Mouse (Mus musculus) C2C12 (cell line): ENCODE results near the gene Myo5c. TPM values are rescaled to one million over a fixed set of nuclear protein-coding genes. Genes with fewer than 3 reads are reported as not detected.

Experiments
- H3K27me3 ChIP-seq: one replicate; pipeline ENCODE4 v1.6.1; 2011; ENCODE audit not compliant: control insufficient read depth, insufficient read depth, insufficient read length
- H3K36me3 ChIP-seq: one replicate; pipeline ENCODE4 v1.6.1; 2011; ENCODE audit not compliant: control insufficient read depth, insufficient read depth
- H3K4me3 ChIP-seq: one replicate; pipeline ENCODE4 v1.5.1; 2011; ENCODE audit warnings: mild to moderate bottlenecking, control low read depth; ENCODE audit not compliant: poor library complexity, insufficient read depth, severe bottlenecking
- H3K79me2 ChIP-seq: one replicate; pipeline ENCODE4 v1.6.1; 2011; ENCODE audit not compliant: control insufficient read depth, insufficient read depth
- H3K79me3 ChIP-seq: one replicate; pipeline ENCODE4 v1.6.1; 2011; ENCODE audit warnings: low read depth, control low read depth
- H3ac ChIP-seq: one replicate; pipeline ENCODE3; 2011; ENCODE audit warnings: low read depth; ENCODE audit not compliant: control insufficient read depth, insufficient read length
- CEBPB ChIP-seq: IDR thresholded peaks from one replicate; pipeline ENCODE4 v1.6.1; 2011; ENCODE audit warnings: low read depth, mild to moderate bottlenecking, control low read depth, moderate library complexity
- CTCF ChIP-seq: IDR thresholded peaks from one replicate; pipeline ENCODE4 v1.5.1; 2011; ENCODE audit not compliant: control insufficient read depth, insufficient read depth, insufficient read length
- FOSL1 ChIP-seq: IDR thresholded peaks from one replicate; pipeline ENCODE4 v1.8.0; 2011; ENCODE audit warnings: mild to moderate bottlenecking, low read length; ENCODE audit not compliant: poor library complexity, insufficient read depth, severe bottlenecking
- MAX ChIP-seq: IDR thresholded peaks from one replicate; pipeline ENCODE4 v1.6.1; 2011; ENCODE audit warnings: mild to moderate bottlenecking, control low read depth
- MYOD1 ChIP-seq: IDR thresholded peaks from one replicate; pipeline ENCODE4 v1.6.1; 2011; ENCODE audit warnings: low read depth; ENCODE audit not compliant: control insufficient read depth, insufficient read length
- MYOG ChIP-seq: IDR thresholded peaks from one replicate; pipeline ENCODE4 v1.6.1; 2011; ENCODE audit not compliant: control insufficient read depth, insufficient read length; ENCODE audit errors: extremely low read depth
- USF1 ChIP-seq: IDR thresholded peaks from one replicate; pipeline ENCODE4 v1.6.1; 2011; ENCODE audit warnings: low read depth, mild to moderate bottlenecking, control low read depth, moderate library complexity
- polyA plus RNA-seq: library from polyadenylated mRNA; unstranded; fragments of >200 nt; fragmentation: generic; extraction: Trizol; gene quantifications from one replicate; pipeline ENCODE4 v1.2.1, GENCODE M21; 2012; ENCODE audit warnings: missing spikeins

Gene Myo5c
- polyA plus RNA-seq, 1 experiment: 0.01 TPM

DNA sequence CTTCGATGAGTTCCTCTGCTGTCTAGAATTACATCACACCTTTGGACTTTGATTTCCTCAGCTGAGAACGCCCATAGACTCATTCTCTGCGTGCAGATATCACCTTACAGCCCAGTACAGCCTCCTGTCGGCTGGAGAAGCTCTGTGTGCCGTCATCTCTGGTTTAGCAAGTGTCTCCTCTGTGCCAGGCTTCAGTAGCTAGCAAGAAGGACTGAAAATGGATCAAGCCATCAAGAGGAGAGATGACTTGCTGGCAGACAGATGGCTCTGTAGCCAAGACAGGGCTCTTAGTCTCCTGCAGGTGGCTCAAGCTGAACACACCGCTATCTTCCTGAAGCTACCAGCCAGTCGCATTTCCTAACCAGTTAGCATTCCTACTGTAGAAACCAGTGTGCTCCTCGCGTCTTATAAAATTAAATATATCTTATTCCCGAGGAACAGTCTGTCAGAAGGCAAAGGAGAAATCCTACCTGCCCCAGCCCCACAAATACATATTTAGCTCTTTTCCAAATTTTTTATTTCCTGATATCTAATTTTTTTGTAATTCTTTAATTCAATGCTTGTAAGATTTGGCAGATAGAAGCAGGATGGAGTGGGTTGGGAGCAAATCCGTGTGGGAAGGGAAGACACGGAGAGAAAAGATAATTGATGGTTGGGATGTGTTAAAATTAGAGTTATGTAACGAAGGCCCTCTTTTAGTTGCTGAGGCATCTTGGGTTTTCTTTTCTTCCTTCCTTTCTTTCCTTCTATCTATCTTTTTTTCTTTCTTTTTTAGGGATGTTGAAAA lies 90.5 kb downstream of the Myo5c start:
- TF ChIP-seq USF1: no peak
- TF ChIP-seq MYOD1: no peak
- TF ChIP-seq MYOG: no peak
- TF ChIP-seq MAX: no peak
- no peak for TF ChIP-seq CEBPB
- TF ChIP-seq FOSL1: no peak
- TF ChIP-seq CTCF: no peak
- H3K27me3 ChIP-seq: no peaks in the 10 kb centered on the region
- H3K4me3 ChIP-seq: no peak overlapping the region
- H3K79me2 ChIP-seq: no peaks in the 10 kb centered on the region
- H3K36me3 ChIP-seq: no peaks in the 10 kb centered on the region
- no peak overlapping the region for H3ac ChIP-seq
- H3K79me3 ChIP-seq: no peaks in the 10 kb centered on the region

DNA sequence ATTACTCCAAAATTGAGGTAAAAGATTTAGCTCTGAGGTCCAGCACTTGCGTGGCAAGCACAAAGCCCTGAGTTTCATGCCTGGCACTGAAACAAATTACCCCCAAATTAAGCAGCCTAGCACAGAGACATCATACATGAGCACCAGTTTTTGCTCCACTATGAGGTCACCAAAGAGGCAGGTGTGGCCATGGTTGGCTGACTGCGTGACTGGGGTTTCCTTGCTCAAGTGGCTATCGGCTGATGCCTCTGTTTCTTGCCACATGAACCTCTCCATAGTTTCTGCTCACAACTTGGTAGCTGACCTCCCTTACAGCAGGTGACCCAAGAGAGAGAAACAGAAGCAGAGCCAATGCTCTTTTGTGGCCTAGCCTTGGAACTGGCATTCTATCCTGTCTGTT lies 96.2 kb downstream of the Myo5c start:
- no peaks in the 10 kb centered on the region for H3K27me3 ChIP-seq
- no peak for TF ChIP-seq MYOD1
- TF ChIP-seq USF1: no peak
- TF ChIP-seq MYOG: no peak
- TF ChIP-seq FOSL1: no peak
- TF ChIP-seq CEBPB: no peak
- TF ChIP-seq MAX: no peak
- no peak for TF ChIP-seq CTCF
- no peaks in the 10 kb centered on the region for H3K79me2 ChIP-seq
- H3ac ChIP-seq: no peak overlapping the region
- H3K79me3 ChIP-seq: no peaks in the 10 kb centered on the region
- no peaks in the 10 kb centered on the region for H3K36me3 ChIP-seq
- no peak overlapping the region for H3K4me3 ChIP-seq

DNA sequence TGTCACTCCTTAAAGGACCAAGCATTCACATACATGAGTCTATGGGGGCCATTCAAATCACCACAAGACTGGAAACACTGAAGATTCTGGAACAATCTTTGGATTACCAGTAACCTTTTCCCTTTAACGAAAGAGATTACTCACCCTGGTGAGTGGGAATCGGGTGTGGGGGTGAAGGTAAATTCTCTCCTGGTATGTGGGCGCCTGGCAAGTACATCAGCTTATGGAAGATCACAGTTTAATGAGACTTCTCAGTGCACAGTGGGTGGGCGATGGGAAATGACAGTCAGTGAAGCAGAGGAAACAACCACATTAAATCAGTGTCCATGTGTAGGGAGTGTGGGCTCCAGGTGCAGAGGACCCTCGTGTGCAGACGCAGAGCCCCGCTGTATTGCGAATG lies 99.0 kb downstream of the Myo5c start:
- Histone ChIP-seq H3ac (no peak overlapping the region), H3K27me3 (no peaks in the 10 kb centered on the region), H3K36me3 (no peaks in the 10 kb centered on the region), H3K79me3 (no peaks in the 10 kb centered on the region), H3K79me2 (no peaks in the 10 kb centered on the region), H3K4me3 (no peak overlapping the region)
- no peak for TF ChIP-seq MYOG
- no peak for TF ChIP-seq USF1
- no peak for TF ChIP-seq MYOD1
- TF ChIP-seq FOSL1: no peak
- TF ChIP-seq CTCF: no peak
- TF ChIP-seq MAX: no peak
- no peak for TF ChIP-seq CEBPB

DNA sequence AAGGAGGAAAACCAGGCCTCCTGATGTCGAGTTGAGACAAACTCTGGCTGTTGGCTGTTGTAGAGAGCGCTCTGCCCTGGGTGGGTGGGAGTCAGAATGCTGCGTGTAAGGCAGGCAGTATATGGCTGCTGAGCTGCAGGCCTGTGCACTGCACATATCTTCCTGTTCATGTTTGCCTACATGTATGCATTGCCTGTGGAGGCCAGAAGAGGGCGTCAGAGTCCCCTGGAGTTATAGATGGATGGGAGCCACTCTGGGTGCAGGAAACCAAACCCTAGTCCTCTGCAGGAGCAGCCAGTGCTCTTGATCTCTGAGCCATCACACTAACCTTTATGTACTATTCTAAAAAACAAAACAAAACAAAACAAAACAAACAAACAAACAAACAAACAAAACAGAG lies 102.6 kb downstream of the Myo5c start:
- Histone ChIP-seq H3ac (no peak overlapping the region), H3K79me2 (no peaks in the 10 kb centered on the region), H3K27me3 (no peaks in the 10 kb centered on the region), H3K4me3 (no peak overlapping the region), H3K79me3 (no peaks in the 10 kb centered on the region), H3K36me3 (no peaks in the 10 kb centered on the region)
- TF ChIP-seq CEBPB (no peak), FOSL1 (no peak), MAX (no peak), MYOD1 (no peak), MYOG (no peak), USF1 (no peak)

DNA sequence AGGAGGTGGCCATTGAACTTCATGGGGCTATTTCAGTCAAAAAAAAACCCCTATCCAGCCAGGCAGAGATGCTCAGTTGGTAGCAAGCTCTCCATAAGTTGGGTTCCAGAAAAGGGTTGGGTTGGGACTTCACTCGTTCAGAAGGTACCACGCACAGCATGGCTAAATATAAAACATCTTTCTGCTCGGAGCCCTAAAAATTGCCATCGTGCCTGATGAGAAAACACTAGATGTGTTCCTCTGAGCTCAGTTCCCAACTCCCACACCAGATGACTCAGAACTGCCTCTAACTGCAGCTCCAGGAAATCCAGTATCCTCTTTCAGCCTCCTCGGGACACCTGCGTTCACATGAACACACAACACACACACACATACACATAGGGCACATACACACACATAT lies 106.2 kb downstream of the Myo5c start:
- H3ac ChIP-seq: no peak overlapping the region
- no peaks in the 10 kb centered on the region for H3K79me2 ChIP-seq
- H3K27me3 ChIP-seq: no peaks in the 10 kb centered on the region
- TF ChIP-seq MAX (no peak), FOSL1 (no peak), CTCF (no peak), MYOG (no peak), CEBPB (no peak), USF1 (no peak), MYOD1 (no peak)
- no peaks in the 10 kb centered on the region for H3K79me3 ChIP-seq
- no peak overlapping the region for H3K4me3 ChIP-seq
- H3K36me3 ChIP-seq: no peaks in the 10 kb centered on the region

DNA sequence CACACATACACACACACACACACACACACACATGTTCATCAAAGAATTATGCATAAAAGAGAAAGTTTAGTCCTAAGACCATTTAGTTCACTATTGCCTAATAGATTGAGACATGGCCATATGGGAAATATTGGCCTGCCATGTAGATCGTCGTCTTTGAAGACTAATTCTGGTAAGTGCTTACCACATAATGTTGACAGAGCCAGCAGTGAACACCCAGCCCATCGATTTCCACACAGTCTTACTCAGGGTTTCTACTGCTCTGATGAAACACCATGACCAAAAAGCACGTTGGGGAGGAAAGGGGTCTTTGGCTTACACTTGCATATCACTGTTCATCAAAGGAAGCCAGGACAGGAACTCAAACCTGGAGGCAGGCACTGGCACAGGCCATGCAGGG lies 110.6 kb downstream of the Myo5c start:
- Histone ChIP-seq H3K36me3 (no peaks in the 10 kb centered on the region), H3ac (no peak overlapping the region), H3K4me3 (no peak overlapping the region), H3K79me3 (no peaks in the 10 kb centered on the region), H3K27me3 (no peaks in the 10 kb centered on the region), H3K79me2 (no peaks in the 10 kb centered on the region)
- TF ChIP-seq USF1 (no peak), MAX (no peak), CTCF (no peak), MYOG (no peak), FOSL1 (no peak), MYOD1 (no peak), CEBPB (no peak)
